Mouse (Mus musculus) megakaryocyte-erythroid progenitor cell, adult 5-6 weeks (primary cell): Measurements from ENCODE around the gene Rpp30. TPM values are rescaled to one million over a fixed set of nuclear protein-coding genes. Genes with fewer than 3 reads are reported as not detected.

Source experiments
- ATAC-seq: replicated peaks from 2 replicates; pipeline ENCODE4 v1.8.0; 2016; ENCODE audit warnings: mild to moderate bottlenecking, inconsistent platforms; ENCODE audit not compliant: severe bottlenecking, poor library complexity, low FRiP score, low TSS enrichment
- total RNA-seq, 2 experiments: library from RNA; stranded (forward) in 1 of 2; stranded (reverse) in 1 of 2; fragments of 200-1000, 215-1000 nt in 1 of 2; fragments of >200 nt in 1 of 2; fragmentation: Nextera tagmentation in 1 of 2; gene quantifications; 2 replicates each; pipeline ENCODE4 v1.2.3; 2014 to 2017

Rpp30 gene
- total RNA-seq, 2 experiments from 2014 or later, result 52.0 to 79.7 TPM

DNA sequence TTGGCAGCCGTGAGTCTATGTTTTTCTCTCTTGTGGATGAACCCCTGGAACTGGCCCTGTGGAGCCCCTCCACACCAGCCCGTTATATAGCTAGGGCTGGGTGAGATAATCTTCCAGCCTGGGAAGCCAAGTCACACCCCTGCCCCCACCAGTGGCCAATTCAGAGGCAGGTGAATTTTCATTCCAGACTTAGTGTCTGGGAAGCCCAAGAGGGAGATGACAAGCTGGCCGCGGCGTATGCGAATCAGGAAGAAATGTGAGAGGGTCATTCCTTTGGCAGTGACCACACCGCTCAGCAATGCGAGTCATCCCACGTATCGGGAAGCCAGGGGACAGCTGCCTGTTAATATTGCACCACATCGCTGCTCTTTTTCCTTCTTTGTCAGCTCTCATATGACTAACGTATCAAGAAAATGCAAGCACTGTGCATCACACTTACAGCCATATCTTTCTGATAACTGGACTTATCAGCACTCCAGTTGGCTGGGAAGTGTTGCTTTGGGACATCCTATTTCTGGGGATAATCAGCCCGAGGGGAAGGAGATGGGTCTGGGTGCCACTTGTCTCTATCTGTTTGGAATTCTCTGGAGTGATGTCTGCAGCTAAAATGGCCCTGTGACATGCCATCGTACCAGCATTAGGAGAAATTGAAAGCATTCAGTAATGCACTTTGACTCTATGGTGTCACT is 36.4 kb downstream of the Rpp30 start, which contains the start of gene Ankrd1:
Gene Ankrd1, minus strand, starts transcription at position 317 of the 689 bp plus-strand sequence.
- no peak for ATAC-seq

GRCm38 (mm10) chr19:36124203-36124602 is 40.7 kb downstream of the Rpp30 start:
- ATAC-seq, result no peak

GRCm38 (mm10) chr19:36128440-36128839 is 44.9 kb downstream of the Rpp30 start:
- ATAC-seq, result no peak

- ATAC-seq, result no peak
Observed at GRCm38 (mm10) chr19:36129213-36129612, 45.7 kb downstream of the Rpp30 start.

DNA sequence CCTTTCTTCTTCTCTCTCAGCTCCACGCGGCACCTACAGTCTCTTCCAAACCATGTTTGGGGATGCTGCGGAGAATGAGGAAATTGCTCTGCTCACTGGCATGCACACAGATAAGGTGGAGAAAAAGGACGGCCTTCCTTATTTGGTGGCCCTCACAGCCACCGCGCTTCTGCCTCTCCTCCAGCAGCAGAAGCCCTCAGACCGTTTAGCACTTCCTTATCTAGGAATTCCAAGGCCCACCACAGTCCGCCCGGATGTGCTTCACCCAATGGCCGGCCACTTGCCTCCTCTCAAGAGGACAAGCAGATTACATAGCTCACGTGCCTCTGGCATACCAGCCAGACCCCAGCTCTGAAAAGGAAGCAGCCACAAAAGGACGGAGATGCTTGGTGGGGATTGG is 46.1 kb downstream of the Rpp30 start:
- ATAC-seq, result peak; percentile 59; the same call in 1 of the 2 replicates

DNA sequence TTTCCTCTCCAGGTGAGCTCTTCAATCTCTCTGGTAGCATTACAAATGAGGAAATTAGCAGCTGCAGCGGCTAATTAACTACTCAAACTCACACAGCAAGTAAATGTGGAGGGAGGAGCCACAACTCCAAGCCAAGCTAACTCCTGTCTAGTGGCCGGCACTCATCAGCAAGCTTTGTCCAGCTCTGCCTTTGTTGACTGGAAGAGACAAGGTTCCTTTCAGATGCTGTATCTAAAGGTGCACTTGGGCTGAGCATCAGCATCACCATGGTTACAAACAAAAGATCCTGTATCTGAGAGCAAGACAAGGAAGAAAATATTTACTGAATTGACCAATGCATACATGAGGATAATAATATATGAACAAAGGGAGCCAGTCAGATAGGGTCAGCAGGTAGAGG is 46.7 kb downstream of the Rpp30 start:
- ATAC-seq, result 0 out of 2 replicates have a peak, but pooled peaks have one; percentile 30

GRCm38 (mm10) chr19:36131990-36132389 is 48.5 kb downstream of the Rpp30 start:
- ATAC-seq, result no peak

GRCm38 (mm10) chr19:36133064-36133463 is 49.5 kb downstream of the Rpp30 start:
- no peak for ATAC-seq

DNA sequence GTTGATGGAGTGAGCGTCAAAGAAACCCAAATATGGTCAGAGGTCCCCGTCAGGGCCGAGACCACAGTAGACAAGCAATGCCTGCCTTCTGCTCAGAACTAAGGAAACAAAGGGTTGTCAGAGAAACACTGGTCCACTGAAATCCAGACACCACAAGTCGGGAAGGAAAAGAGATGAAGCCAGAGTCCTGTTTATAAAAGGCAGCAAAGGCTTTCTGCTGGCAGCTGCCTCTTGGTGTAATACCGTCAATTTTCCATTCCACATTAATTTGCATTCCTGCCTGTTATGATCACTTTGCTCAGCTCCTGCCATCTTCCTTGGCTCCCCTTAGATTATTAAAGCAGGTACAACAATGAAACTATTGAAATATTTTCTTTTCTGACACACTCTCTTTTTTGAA is 50.2 kb downstream of the Rpp30 start:
- no peak for ATAC-seq

DNA sequence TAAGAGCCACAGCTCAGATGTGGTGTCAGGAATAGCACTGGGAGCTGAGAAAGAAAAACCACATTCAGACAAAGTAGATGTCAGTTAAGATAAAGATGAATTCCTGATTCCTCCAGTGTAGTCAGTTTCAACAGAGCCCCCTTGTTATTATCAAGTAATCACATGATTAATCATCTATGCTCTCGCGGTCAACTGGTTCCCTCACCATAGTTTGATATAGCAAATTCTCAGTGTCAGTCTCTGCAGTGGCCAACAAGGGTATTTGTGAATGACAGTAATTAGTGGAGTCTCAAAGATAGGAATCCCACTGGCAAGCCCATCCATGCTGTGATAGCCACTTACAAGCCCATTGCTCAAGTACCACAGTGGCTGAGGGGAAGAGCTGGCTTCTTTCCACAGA is 60.1 kb downstream of the Rpp30 start:
- no peak for ATAC-seq

DNA sequence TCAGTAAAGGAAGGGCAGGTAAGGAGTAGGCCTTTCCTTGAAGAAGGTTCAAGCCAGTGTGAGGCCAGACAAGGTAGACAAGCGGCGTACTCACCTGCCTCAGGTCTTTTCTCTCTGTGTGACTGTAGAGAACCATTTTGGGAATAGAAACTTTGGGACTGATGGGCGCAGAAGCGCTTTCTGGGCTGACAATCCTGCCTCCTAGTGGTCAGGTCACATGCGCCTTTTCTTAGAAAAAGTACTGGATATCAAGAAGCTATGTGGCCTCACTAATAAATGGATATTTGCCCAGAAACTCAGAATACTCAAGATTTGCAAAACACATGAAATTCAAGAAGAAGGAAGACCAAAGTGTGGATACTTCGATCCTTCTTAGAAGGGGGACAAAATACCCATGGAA is 65.1 kb downstream of the Rpp30 start:
- no peak for ATAC-seq

DNA sequence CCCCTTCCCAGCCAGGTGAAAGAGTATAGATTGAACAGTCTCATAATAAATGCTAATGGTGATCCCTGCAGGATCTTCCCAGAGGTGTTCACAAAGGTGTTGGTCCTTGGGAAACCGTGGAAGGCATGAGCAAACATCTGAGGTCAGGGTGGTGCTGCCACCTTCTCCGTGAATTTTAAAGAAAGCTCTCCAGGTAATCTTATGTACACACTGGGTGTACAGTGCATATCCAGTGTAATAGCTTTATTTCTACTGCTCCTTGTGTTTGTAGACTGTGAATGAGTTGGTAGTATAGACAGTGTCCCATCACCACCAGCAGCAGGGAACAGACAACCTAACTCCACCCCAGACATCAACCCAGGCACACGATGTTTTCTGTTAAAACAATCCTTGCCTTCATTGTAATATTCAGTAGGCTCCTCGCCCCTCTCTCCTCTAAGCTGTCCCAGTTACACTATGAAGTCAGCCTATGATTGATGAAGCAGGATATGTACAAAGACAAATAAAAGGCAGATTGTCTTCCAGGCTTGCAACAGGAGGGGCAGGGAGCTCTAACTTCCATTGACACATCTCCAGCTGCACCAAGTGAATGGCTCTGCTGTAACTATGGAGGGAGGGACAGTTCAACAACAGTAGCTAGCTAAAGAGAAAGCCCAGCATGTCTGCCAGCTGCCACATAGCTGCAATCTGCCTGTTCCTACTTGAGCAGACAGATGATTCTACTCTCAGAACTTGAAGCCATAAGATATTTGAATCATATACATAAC is 66.9 kb downstream of the Rpp30 start:
- ATAC-seq, result no peak

Other genes starting within 250 kb of the Rpp30 start
- not detected in 2 replicates for gene Htr7, start 26.2 kb upstream of the Rpp30 start, total RNA-seq (2014; fragmentation: Nextera tagmentation)
- not detected in 2 replicates for gene Htr7, start 26.2 kb upstream of the Rpp30 start, total RNA-seq (2017)
- not detected in 2 replicates for gene Ankrd1, start 36.4 kb downstream of the Rpp30 start, total RNA-seq (2014; fragmentation: Nextera tagmentation)
- gene Ankrd1, start 36.4 kb downstream of the Rpp30 start, total RNA-seq (2017), result not detected in 2 replicates